Mouse (Mus musculus) adrenal gland, adult 2 months (tissue): ENCODE measurements around the gene Emid1. TPM values are rescaled to one million over a fixed set of nuclear protein-coding genes. Genes with fewer than 3 reads are reported as not detected.
A peak's percentile ranks its signal among the peaks of the same experiment; 100 is the strongest.
"Not testable (repeated sequence)": the region's sequence is repeated elsewhere in the genome, so short reads cannot be mapped to it uniquely, and the experiment has no call there.

Experiments
- DNase-seq: peaks from one replicate; pipeline ENCODE4 v3.0.0; 2021
- polyA plus RNA-seq: library from polyadenylated mRNA; depleted of rRNA; stranded (reverse); fragments of >200 nt; gene quantifications from 2 replicates; pipeline ENCODE4 v1.2.3, GENCODE M21; 2012
- total RNA-seq, 2 experiments: library from RNA; stranded (reverse); gene quantifications; 2 replicates each; pipeline ENCODE4 v1.2.3; 2021

The Emid1 gene
- total and polyA plus RNA-seq, 3 experiments = 3.1 to 20.1 (median 4.6) TPM

DNA sequence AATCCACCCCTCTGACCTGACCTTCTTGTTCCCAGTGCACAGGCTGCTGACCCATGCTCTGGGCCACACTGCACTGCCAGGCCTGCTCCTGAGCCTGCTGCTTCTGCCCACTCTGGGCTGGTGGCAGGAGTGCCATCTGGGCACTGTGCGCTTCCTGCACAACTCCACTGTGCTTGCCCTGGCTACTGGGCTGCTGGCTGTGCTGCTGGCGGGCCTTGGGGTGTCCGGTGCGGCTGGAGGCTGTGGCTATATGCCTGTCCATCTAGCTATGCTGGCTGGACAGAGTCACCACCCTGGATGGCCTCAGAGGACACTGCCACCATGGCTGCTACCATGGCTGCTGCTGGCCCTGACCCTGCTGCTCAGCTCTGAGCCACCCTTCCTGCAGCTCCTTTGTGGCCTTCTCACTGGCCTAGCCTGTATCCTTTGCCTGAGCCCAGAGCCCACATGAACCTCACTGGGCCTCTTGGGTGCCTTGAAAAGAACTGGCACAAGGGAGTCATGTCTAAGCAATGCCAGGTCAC, 48.0 kb downstream of the Emid1 start:
- no peak for DNase-seq

DNA sequence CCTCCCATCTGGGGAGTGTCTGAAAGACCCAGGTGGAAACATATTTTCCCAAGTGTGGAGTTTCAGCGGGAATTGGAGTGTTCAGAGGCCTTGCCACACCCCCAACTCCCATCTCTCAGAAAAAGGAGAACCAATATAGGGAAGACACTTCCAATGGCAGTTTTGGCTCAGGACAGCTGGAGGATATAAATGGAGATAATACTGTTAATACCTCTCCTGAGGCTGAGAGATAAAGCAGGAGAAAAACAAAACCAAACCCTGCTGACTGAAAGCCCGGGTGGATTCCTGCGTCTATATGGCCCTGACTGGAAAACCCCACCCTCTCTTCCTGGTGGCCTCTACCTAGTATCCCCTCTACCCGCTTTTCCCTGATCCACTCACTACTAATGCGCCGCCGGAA, 49.7 kb downstream of the Emid1 start:
- no peak for DNase-seq

DNA sequence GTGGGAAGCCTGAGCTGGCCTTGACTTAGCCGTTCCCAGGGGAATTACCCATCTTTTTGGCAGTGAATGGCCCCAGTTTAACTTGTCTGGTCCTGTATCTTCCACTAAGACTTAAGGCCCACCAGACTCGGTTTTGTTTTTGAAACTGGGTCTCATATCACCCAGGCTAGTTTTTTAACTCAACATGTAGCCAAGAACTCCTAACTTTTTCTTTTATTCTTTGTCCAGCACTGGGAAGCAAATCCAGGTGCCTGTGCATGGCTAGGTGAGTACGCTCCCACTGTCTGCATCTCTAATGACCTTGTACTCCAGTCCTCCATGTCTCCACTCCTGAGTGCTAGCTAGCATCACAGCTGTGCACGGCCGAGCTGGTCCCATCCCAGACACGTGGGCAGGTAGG, 50.4 kb downstream of the Emid1 start:
- no peak for DNase-seq

DNA sequence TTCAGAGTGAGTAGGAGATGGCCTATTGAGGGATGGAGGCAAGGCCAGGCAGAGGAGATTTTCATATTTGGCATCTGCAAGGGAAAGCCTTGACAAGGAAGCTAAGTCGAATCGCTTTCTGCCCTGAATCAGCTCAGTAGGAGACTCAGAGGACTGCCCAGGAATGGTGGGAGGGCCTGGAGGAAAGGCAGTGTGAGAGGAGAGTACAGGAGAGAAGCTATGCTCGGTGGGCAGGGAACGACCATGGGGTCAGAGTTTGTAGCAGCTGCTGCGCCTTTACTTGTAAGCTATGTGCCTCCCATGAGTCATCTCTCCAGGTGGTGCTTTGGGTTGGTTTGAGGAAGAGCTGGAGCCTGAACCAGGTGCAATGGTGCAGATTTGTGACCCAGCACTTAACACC, 51.3 kb downstream of the Emid1 start:
- no peak for DNase-seq

DNA sequence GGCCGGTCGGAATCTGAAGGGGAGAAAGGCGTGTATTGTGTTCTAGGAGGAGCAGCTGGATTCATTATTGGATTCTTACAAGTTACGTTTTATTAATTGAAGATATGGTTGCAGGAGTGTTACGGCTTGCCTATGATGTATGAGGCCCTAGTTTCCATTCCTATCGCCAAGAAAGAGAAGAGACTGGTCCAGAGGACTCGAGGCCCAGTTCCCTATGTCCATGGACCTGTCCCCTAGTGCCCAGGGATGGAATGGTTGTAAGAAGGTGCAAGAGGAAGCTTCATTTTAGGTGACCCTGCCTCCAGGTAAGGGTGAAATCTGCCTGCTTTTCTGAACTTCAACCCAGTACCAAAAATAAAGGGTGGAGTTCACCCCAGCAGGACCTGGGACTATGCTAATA, 51.8 kb downstream of the Emid1 start:
- no peak for DNase-seq

DNA sequence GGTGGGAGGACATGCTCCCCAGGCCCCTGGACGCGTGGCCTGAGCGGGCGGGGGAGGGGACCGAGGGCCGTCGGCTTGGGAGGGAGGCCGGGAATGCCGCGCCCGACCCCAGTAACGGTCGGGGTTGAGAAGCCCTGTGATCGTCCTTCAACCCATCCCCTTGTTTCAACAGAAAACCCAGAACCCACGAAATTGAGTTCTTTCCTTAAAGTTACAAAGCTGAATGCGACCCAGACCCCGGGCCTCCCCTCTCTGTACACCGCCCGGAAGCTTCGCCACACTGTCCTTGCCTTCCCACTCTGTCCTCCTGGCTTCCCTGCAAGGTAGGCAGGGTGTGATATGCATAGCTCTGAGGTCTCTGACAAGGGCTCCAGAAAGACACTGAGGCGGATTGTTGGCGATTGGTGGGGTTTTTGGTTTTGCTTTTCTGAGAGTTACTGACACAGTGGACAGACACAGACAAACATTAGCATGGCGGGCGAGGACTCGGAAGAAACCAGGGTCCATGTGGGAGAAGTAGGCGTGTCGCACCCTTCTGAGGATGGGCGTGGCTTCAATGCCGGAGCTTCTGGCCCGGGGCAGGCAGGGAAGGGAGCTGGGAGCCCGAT, 52.4 kb downstream of the Emid1 start:
- DNase-seq = peak; percentile 90

DNA sequence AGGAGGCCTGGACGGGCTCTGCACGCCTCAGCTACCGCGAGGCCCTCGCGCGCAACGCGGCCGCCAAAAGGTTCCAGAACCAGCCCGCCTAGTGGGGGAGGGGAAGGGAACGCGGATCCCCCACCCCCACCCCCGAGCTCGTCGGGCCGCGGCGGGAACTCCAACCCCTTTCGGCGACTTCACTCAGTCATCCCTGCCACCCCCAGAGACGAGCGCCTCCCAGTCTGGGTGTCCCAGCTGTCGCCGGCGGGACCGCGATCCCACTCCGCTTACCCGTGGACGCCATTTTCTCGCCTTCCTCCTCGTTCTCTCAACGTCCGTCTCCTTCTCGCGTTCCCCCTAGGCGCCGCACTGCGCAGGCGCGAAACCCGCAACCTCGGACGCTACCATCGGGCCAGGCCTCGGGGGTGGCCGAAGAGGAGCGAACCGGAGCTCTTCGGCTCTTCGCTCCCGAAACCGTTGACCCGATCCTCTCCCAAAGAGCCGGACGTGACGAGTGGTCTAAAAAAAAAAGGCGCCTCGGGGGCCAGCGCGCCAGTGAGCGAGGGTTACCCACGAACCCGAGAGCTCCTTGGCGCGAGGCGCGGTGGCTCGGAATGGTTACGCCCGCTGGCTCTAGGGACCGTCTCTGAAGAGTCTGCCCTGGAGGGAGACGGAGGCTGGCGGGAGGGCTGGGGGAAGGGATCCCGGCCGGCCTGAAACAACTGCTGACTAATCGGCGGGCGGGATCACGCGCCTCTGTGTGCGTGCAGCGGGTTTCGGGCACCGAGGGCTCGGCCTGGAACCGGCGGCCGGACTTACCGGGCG, 53.1 kb downstream of the Emid1 start, which contains the start of the genes Rhbdd3 and Ewsr1:
TSS of gene Rhbdd3 (plus strand) at position 191 of the 807 bp plus-strand sequence.
TSS of gene Ewsr1 (minus strand) at position 531 of the 807 bp plus-strand sequence.
- DNase-seq = peak; percentile 98

DNA sequence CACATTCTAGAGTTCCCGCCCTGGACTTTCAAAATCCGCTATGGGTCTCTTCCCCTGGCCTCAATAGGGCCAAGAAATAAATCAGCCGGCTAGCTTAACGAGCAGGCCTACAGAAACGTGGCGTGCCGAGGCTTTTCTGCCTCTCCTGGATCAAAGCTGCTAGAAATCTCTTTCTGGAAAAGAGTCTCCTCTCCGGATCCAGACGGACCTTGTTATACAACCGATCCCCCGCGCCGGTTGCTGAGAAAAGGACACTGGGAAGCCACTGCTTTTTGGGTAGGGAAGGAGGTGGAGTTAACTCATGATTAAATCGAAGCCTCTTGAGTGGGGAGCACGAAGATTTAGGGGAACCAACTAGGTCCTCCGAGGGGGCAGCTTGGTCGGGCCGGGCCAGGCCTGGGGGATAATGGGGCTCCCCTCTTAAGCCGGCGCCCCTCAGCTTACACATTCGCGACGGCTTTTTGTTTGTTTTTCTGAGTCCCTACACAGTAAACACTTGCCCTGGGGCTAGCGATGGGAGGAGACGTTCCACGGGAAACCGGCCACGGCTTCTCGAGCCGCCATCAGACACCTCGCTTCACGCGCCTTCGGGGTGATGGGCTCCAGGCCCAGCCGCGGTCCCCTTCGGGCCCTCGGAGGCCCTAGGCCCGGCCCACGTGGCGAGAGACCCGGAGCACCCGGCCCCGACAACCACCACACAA, 53.9 kb downstream of the Emid1 start:
- peak; percentile 69 for DNase-seq

DNA sequence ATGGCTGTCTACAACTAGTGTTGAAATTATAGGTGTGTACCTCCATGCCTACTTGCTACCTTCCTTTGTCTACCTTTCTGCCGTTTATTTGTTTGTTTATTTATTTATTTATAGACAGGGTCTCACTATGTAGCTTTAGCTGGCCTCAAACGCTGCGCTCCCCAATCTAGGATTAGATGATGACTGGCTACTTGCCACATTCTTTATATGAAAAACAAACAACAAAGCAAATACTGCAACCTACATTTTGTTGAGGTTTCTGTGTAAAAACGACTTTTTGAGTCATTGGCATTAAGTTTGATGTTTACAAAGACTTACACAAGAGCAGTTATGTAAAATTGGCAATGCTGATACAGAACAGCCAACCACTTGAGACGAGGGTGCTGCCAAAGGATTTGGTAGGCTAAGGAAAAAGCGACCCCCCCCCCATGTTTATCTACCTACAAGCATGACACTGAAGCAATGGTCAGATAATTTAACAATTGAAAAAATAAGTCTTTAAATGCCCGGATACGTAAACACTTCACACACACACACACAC, 55.5 kb downstream of the Emid1 start:
- DNase-seq = no peak

DNA sequence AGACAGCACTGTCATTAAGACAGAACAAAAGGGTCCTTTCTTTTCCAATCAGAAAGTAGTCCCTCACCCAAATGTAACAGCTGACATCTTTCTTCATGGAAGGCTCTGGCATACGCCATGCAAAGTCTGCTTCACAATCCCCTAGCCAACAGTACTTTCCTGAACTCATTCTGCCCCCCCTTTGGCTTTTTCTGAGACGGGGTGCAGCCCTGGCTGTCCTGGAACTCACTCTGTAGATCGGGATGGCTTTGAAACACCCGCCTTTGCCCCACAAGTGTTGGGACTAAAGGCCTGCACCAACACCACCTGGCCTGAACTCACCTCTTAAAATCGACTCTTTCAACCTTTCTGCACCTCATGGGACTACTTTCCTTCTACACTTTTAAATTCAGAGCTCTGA, 56.2 kb downstream of the Emid1 start:
- no peak for DNase-seq

DNA sequence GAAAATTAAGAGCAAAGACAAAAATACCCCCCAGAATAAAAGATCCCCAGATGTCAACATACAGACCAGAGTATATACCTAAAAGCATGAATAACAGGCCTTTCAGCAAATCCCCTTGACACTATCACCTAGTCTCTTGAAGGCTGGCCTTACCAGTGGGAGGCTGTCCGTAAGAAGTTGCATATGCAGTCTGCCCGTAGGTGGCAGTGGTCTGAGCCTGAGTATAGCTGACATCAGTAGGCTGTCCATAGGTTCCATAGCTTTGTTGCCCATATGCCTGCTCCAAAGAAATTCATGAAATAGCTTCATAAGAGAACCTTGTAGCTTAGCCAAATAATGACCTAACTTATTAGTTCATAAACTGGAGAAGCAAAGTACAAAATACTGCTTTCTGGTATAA, 60.4 kb downstream of the Emid1 start:
- DNase-seq = no peak

DNA sequence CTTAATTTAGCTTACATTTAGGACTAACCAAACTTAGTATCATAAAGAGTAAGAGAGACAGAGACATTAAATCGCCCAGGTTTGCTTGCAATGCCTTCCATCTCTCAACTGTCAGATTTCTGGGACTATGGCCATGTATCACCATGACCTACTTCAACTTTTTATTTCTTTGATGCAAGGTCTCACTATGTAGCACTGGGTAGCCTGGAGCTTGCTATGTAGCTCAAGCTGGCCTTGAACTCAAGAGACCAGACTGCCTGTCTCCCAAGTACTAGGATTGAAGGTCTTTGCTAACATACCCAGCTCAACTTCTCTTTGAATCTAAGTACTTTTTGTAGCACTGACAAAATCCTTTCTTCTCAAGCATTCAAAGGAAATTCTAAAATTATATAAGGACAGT, 62.9 kb downstream of the Emid1 start:
- DNase-seq = peak; percentile 53

DNA sequence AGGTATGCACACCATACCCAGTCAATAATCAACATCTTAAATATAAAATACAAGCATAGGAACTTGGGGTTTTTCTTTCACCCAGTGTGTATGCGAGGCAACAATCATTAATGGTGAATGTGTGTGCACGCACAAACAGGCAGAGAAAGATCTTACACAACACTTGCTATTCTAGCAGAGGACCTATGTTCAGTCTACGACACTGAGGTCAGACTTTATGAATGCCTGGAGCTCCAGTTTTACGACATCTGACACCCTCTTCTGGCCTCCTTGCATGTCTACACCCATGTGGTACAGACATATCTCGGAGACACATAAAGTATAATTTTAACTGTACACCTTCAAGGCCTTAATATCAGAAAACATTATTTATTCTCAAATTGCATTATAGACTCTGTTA, 75.2 kb downstream of the Emid1 start:
- not testable (repeated sequence) for DNase-seq

DNA sequence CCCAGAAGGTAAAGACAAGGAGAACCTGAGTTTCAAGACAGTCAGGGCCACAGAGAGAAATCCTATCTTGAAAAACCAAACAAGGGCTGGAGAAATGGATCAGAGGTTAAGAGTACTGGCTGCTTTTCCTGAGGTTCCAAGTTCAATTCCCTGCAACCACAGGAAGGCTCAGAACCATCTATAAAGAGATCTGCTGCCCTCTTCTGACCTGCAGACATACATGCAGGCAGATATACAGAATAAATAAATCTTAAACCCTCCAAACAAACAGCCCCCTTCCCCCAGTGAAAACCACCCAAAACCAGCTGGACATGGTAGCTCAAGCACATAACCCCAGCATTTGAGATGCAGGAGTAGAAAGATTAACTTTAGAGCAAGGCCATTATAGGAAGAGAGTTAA, 76.3 kb downstream of the Emid1 start:
- no peak for DNase-seq

DNA sequence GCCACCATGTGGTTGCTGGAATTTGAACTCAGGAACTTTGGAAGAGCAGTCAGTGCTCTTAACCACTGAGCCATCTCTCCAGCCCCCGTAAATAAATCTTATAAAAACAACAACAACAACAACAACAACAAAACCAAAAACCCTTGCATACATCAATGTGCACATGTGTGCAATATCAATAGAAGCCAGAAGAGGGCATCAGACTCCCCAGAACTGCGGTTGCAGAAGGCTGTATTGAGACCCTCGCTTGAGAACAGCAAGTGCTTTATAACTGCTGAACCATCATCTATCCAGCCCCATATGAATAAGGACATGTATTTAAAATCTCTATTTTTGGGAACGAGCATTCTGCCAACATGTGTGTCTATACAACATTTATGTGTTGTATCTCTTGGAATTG, 77.2 kb downstream of the Emid1 start:
- no peak for DNase-seq

DNA sequence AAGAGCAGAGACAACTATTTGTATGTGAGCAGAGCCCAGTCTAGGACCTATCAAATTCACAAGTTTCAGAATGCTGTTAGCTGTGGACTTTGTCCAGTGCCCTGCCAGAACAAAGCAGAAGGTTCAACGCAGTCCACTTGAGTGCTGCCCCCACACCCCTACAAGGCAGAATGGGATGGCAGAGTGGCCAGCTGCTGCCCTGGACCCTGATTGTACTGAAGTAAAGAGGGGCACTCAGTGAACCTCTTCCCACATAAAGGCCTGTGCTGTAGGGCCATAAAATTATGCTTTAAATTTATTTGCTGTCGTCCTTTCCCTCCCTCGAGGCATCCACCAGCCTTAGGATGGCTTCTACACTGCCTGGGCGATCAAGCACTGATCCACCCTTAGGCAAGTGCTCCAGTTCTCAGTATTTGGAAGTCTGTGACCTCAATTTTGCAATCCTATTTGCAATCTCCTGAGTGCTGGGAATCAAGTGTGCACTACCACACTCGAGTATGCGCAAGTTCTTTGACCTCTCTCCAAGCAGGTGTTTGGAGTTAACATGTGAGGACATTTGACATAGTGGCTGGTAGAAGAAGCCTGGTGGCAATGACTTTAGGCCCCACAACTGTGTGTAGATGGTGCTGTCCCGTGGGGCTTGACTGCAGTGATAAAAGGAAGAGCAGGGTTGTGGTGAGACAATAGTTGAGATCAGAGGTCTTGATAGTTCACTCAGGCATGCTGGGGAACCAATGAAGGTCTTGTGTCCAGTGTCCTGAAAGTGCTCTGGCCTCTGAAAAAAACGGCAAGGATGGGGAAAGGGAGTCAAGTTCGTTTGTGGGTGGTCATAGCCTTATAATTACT, 83.7 kb downstream of the Emid1 start:
- no peak for DNase-seq

DNA sequence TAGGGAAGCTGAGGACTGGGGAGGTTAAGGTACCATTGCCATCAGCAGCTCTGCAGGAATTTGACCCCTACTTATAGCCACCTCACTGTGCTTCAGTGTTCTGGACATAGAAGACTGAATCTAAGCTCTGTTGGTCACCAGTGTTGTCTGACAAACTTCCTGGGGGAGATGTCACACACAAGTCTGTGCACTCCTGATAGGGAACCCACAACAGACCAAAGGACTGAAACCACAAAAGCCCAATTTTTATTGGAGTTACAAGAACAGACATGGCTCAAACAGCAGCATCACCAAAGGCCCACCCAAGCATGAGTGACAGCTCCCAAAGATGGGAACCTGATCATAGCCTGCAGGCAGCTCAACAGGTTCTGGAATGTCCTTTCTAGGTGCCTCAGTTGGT, 85.0 kb downstream of the Emid1 start:
- DNase-seq = no peak

DNA sequence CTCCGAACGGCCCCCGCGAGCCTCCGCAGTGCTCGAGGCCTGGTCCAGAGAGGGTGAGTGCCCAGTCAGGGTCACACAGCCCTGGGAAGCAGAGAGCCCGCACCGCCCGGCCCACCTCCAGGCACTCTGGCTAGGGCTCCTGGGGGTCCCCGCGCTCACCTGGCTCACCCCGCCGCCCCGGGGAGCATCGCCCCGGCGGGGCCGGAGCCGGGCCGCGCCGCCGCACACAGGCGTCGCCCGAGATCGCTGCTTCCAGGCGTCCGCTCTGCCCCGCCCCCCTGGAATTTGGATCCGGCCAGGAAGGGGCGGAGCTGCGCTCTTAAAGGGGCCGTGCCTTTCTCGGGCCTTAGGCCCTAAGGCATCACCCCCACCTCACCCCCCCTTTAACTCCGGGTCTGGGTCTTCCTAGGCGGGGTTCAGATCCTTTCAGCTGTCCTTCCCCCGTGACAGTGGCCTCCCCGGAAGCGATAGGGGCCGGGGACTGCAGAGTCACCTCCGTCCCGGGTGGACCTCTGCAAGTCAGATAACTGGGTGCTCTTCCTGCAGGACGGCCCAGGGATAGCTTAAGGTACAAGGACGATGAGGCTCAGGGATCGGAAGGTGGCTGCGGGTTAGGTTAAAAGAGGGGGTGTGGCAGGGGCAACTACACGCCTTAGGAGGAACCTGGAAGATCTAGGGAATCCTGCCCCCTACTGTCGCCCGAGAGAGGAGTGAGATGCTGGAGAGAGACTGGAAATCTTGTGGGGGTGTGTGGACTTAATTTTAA, 86.8 kb downstream of the Emid1 start, which contains the start of gene Gas2l1:
TSS of gene Gas2l1 (minus strand) at position 272 of the 766 bp plus-strand sequence.
- DNase-seq = peak; percentile 95

DNA sequence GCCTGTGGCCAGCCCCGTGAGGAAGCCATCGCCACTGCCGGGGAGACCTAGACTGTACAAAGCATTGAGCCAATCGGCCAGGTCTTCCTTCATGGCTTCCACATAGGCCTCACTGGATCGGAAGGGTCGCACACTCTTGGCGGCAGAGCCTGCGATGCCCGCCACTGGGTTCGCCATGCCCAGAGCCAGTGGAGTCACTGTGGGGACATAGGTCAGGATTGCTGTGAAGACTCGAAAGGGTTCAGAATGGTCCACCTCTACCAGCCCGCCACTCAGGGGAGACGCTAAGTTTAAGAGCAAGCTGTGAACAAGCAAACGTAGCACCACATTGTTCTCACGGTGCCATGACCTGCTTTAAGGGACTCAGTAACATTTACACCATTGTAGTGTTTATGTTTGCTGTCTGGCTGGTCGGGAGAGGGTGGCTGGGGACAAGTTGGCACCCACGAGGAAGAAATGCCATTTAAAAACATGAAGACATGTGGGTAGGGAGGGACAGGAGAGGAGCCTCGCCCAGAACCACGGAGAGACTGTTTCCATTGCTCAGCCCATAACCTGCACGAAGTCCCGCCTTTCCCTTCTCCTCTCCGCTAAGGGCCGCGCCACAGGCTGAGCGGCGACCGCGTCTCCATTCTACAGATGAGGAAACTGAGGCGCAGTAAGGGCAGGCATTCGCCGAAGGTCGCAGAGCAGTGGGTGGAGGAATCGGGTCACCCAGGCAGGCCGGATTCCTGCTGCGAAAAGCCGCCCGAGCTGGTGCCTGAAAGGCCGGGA, 87.6 kb downstream of the Emid1 start:
- no peak for DNase-seq
